Mouse (Mus musculus): Measurements from ENCODE around the gene Luc7l2.
"Not testable (repeated sequence)": the region's sequence is repeated elsewhere in the genome, so short reads cannot be mapped to it uniquely, and the experiment has no call there.

DNA sequence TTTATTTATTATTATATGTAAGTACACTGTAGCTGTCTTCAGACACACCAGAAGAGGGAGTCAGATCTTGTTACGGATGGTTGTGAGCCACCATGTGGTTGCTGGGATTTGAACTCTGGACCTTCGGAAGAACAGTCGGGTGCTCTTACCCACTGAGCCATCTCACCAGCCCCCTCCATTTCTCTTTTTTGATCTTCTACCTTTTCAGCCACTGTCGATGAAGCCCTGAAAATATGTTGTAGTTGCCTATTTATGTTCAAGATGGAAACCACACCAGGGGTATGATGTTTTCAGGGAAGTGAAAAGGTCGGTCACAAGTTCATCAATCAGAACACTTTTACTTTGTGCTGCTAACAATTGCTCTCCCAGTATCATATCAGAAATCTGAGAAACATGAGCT is 7.0 kb upstream of the Luc7l2 start:
- TF ChIP-seq ZKSCAN1 (IDR thresholded peaks at IDR 0.05; ENCODE audit: low read depth, low read length); CTCF (IDR thresholded peaks at IDR 0.05 in 2 of 3, conservative IDR thresholded peaks at IDR 0.05 in 1 of 3; ENCODE audit: control insufficient read depth in 1 of 3, insufficient read depth in 1 of 3, low read depth in 2 of 3, low read length in 3 of 3, poor library complexity in 1 of 3, severe bottlenecking in 1 of 3); POLR2AphosphoS5 (IDR thresholded peaks at IDR 0.05; ENCODE audit: borderline replicate concordance, low read depth, low read length); E2F4 (IDR thresholded peaks at IDR 0.05; ENCODE audit: borderline replicate concordance, low read depth, low read length); MAX (IDR thresholded peaks at IDR 0.05; ENCODE audit: low read length); ETS1 (IDR thresholded peaks at IDR 0.05; ENCODE audit: low read depth, low read length): not testable (repeated sequence)
